In genomic region chr9:50602055-50602845, GRCm38 (mm10) we compare ENCODE assay signal across 8 mouse cellular contexts. TPM values are rescaled to one million over a fixed set of nuclear protein-coding genes. Genes with fewer than 3 reads are reported as not detected.
DNase-seq lines count a peak whose midpoint lies in the region; ATAC-seq lines count a peak whose summit lies in the region.

No protein-coding gene starts in this region.

- no peak for ATAC-seq in intestine, embryonic 15.5 days

- peak overlapping the region; percentile 61 for H3K4me2 ChIP-seq in intestine, embryonic 15.5 days (replicated peaks)

- DNase-seq in heart, adult 11 months = peak; percentile 87
- DNase-seq in heart, adult 18-20 months = no peak
- no peak for DNase-seq in midbrain, embryonic 10.5 days (ENCODE audit: low spot score)
- DNase-seq in gastrocnemius, postnatal 25 days = no peak
- no peak for DNase-seq in left cerebral cortex, adult 9 months (ENCODE audit: low spot score in 2 of 2)
- DNase-seq in urinary bladder, adult 18-20 months (ENCODE audit: low spot score in 2 of 2) = no peak

- peaks cover 18% of the 10 kb centered on the region for H3K36me3 ChIP-seq in intestine, embryonic 15.5 days
- peaks cover 55% of the 10 kb centered on the region for H3K36me3 ChIP-seq in midbrain, embryonic 10.5 days

- H3K4me1 ChIP-seq in brown adipose tissue, adult 24 weeks (ENCODE audit: control insufficient read depth, insufficient read depth, insufficient read length, low read length) = no peaks in the 10 kb centered on the region
- H3K4me1 ChIP-seq in intestine, embryonic 15.5 days (replicated peaks) = peaks cover 10% of the 10 kb centered on the region
- peaks cover 31% of the 10 kb centered on the region for H3K4me1 ChIP-seq in midbrain, embryonic 10.5 days

- H3K4me3 ChIP-seq in brown adipose tissue, adult 24 weeks (ENCODE audit: insufficient read depth, low read depth, low read length) = peak overlapping the region; percentile 83
- peak overlapping the region; percentile 70 for H3K4me3 ChIP-seq in intestine, embryonic 15.5 days (replicated peaks)
- peak overlapping the region; percentile 92 for H3K4me3 ChIP-seq in midbrain, embryonic 10.5 days

- H3K9me3 ChIP-seq in intestine, embryonic 15.5 days = no peaks in the 10 kb centered on the region
- no peaks in the 10 kb centered on the region for H3K9me3 ChIP-seq in midbrain, embryonic 10.5 days (replicated peaks)

- H3K9ac ChIP-seq in intestine, embryonic 15.5 days = peak overlapping the region; percentile 86

- H3K27me3 ChIP-seq in intestine, embryonic 15.5 days (replicated peaks) = no peaks in the 10 kb centered on the region
- no peaks in the 10 kb centered on the region for H3K27me3 ChIP-seq in midbrain, embryonic 10.5 days (ENCODE audit: low read depth, poor library complexity, severe bottlenecking)

- WGBS in intestine, embryonic 15.5 days = 72% methylated on average over 7 of the region's 7 CpGs
- 93% methylated on average over 7 of the region's 7 CpGs for WGBS in midbrain, embryonic 10.5 days

- peak overlapping the region; percentile 95 for H3K27ac ChIP-seq in brown adipose tissue, adult 24 weeks (replicated peaks; ENCODE audit: low read depth, low read length)
- H3K27ac ChIP-seq in intestine, embryonic 15.5 days = no peak overlapping the region
- no peak overlapping the region for H3K27ac ChIP-seq in midbrain, embryonic 10.5 days (replicated peaks)

RNA-seq across cellular contexts. Expression of gene Sdhd, which starts 1.4 kb away (rescaled TPM):
- total RNA-seq in heart, adult 18-20 months (2021) = 100 to 1,000 TPM; 697 to 709 TPM
- polyA plus RNA-seq in brown adipose tissue, adult 24 weeks (2012; ENCODE audit: insufficient read depth, insufficient read length, missing spikeins) = 1,365 and 1,497 TPM in 2 replicates
- polyA plus RNA-seq in intestine, embryonic 15.5 days (2015; fragmentation: Nextera tagmentation; extraction: Ambion mirVana) = 544 and 560 TPM in 2 replicates
- polyA plus RNA-seq in midbrain, embryonic 10.5 days (2016; fragmentation: Nextera tagmentation; extraction: Ambion mirVana) = 309 and 339 TPM in 2 replicates
- total RNA-seq in gastrocnemius, postnatal 25 days (2021) = 100 to 1,000 TPM; 338 to 360 TPM

RNA-seq across cellular contexts. Expression of gene Timm8b, which starts 1.5 kb away (rescaled TPM):
- 100 to 1,000 TPM; 270 to 292 TPM for total RNA-seq in heart, adult 18-20 months (2021)
- polyA plus RNA-seq in brown adipose tissue, adult 24 weeks (2012; ENCODE audit: insufficient read depth, insufficient read length, missing spikeins) = 395 and 454 TPM in 2 replicates
- polyA plus RNA-seq in intestine, embryonic 15.5 days (2015; fragmentation: Nextera tagmentation; extraction: Ambion mirVana) = 314 TPM in 2 replicates
- 339 and 340 TPM in 2 replicates for polyA plus RNA-seq in midbrain, embryonic 10.5 days (2016; fragmentation: Nextera tagmentation; extraction: Ambion mirVana)
- 100 to 1,000 TPM; 182 to 200 TPM for total RNA-seq in gastrocnemius, postnatal 25 days (2021)

RNA-seq across cellular contexts. Expression of gene Pih1d2, which starts 14.9 kb away (rescaled TPM):
- total RNA-seq in heart, adult 18-20 months (2021) = under 1 TPM; 0.20 to 0.95 TPM
- polyA plus RNA-seq in brown adipose tissue, adult 24 weeks (2012; ENCODE audit: insufficient read depth, insufficient read length, missing spikeins) = 1.0 and 2.8 TPM in 2 replicates
- polyA plus RNA-seq in intestine, embryonic 15.5 days (2015; fragmentation: Nextera tagmentation; extraction: Ambion mirVana) = 2.1 and 2.9 TPM in 2 replicates
- 7.6 and 8.4 TPM in 2 replicates for polyA plus RNA-seq in midbrain, embryonic 10.5 days (2016; fragmentation: Nextera tagmentation; extraction: Ambion mirVana)
- under 1 TPM; 0.20 to 0.43 TPM for total RNA-seq in gastrocnemius, postnatal 25 days (2021)

RNA-seq across cellular contexts. Expression of gene Nkapd1, which starts 15.0 kb away (rescaled TPM):
- total RNA-seq in heart, adult 18-20 months (2021) = 10 to 100 TPM; 11.6 to 14.2 TPM
- polyA plus RNA-seq in brown adipose tissue, adult 24 weeks (2012; ENCODE audit: insufficient read depth, insufficient read length, missing spikeins) = 7.6 and 20.6 TPM in 2 replicates
- 17.5 and 20.4 TPM in 2 replicates for polyA plus RNA-seq in intestine, embryonic 15.5 days (2015; fragmentation: Nextera tagmentation; extraction: Ambion mirVana)
- 19.9 and 20.2 TPM in 2 replicates for polyA plus RNA-seq in midbrain, embryonic 10.5 days (2016; fragmentation: Nextera tagmentation; extraction: Ambion mirVana)
- 10 to 100 TPM in 1 of 2 experiments, 1 to 10 TPM in 1; 7.7 to 10.4 TPM for total RNA-seq in gastrocnemius, postnatal 25 days (2021)

RNA-seq across cellular contexts. Expression of gene Tex12, which starts 41.1 kb away (rescaled TPM):
- not detected for total RNA-seq in heart, adult 18-20 months (2021)
- polyA plus RNA-seq in brown adipose tissue, adult 24 weeks (2012; ENCODE audit: insufficient read depth, insufficient read length, missing spikeins) = not detected in 2 replicates
- polyA plus RNA-seq in intestine, embryonic 15.5 days (2015; fragmentation: Nextera tagmentation; extraction: Ambion mirVana) = 0.16 and 0.19 TPM in 2 replicates
- polyA plus RNA-seq in midbrain, embryonic 10.5 days (2016; fragmentation: Nextera tagmentation; extraction: Ambion mirVana) = 0.16 and 0.36 TPM in 2 replicates
- not detected for total RNA-seq in gastrocnemius, postnatal 25 days (2021)
